Mouse (Mus musculus) ES-E14 (cell line): Measurements from ENCODE around the gene Meaf6.

Experiments used
- CHD2 ChIP-seq: IDR thresholded peaks from 2 replicates; pipeline ENCODE4 v1.6.1; 2014; ENCODE audit warnings: mild to moderate bottlenecking, low read depth, low read length, inconsistent platforms
- HCFC1 ChIP-seq: IDR thresholded peaks from 2 replicates; pipeline ENCODE4 v1.6.1; 2012; ENCODE audit warnings: low read length, inconsistent platforms, borderline replicate concordance; ENCODE audit not compliant: insufficient read depth
- MAFK ChIP-seq: IDR thresholded peaks from 2 replicates; pipeline ENCODE4 v1.6.1; 2014; ENCODE audit warnings: mild to moderate bottlenecking, low read depth, low read length, inconsistent platforms; ENCODE audit not compliant: insufficient read depth
- ZC3H11A ChIP-seq: IDR thresholded peaks from 2 replicates; pipeline ENCODE4 v1.6.1; 2012; ENCODE audit warnings: low read depth, mild to moderate bottlenecking, inconsistent platforms, low read length, borderline replicate concordance
- ZNF384 ChIP-seq: IDR thresholded peaks from 2 replicates; pipeline ENCODE4 v1.6.1; 2012; ENCODE audit warnings: low read depth, low read length, inconsistent platforms

DNA sequence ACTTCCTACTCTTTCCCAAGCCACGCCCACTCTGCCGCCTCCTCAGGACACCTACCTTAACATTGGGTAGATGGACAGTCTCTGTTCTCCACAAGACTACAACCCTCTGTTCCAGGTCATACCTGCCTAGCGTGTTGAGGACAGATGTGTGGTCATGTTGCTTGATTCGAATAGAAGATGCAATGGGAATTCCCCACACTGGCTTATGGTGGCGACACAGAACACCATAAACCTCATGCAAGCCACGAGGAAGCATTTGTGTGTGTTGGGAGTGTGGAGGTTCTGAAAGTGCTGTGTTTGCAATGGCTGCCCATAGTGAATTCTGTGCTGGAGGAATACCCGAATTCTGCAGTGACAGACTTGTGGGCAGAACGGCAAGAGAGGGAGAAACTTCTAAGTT, 21.1 kb upstream of the Meaf6 start:
- TF ChIP-seq HCFC1 (no peak), ZC3H11A (no peak), MAFK (no peak), CHD2 (no peak), ZNF384 (no peak)
